Mouse (Mus musculus) hindbrain, postnatal 0 days (tissue): ENCODE measurements at regions not wholly inside any gene's neighbourhood (a gene's known extent, or its start where the extent isn't known, plus 50 kb on each side); places are given as distances from the start of the nearest gene placed in this dataset.
A peak's percentile ranks its signal among the peaks of the same experiment; 100 is the strongest.

Experiments
- ATAC-seq: fragments of 200-750 bp; cut with Nextera tagmentation; 2 replicates; pipeline ENCODE4 v1.8.0; 2017; ENCODE audit warnings: mild to moderate bottlenecking, moderate TSS enrichment, moderate library complexity
- DNase-seq: peaks from one replicate; pipeline ENCODE4 v3.0.0-alpha.2; 2015; ENCODE audit warnings: low spot score
- H3K27ac ChIP-seq: fragments of 300-500 bp; sonication (generic); 2 replicates; pipeline ENCODE4 v1.5.1; 2014; ENCODE audit warnings: mild to moderate bottlenecking
- H3K27me3 ChIP-seq: fragments of 300-500 bp; sonication (generic); 2 replicates; pipeline ENCODE4 v1.6.1; 2014; ENCODE audit warnings: low read length, mixed read lengths; ENCODE audit not compliant: insufficient read depth
- H3K36me3 ChIP-seq: fragments of 300-500 bp; sonication (generic); 2 replicates; pipeline ENCODE4 v1.6.1; 2014; ENCODE audit warnings: low read length, mixed read lengths; ENCODE audit not compliant: insufficient read depth
- H3K4me1 ChIP-seq: fragments of 300-500 bp; sonication (generic); 2 replicates; pipeline ENCODE4 v1.6.1; 2014; ENCODE audit warnings: antibody characterized with exemption, low read length, mixed read lengths; ENCODE audit not compliant: insufficient read depth
- H3K4me2 ChIP-seq: fragments of 300-500 bp; sonication (generic); 2 replicates; pipeline ENCODE4 v1.6.1; 2014; ENCODE audit warnings: low read depth, mild to moderate bottlenecking, low read length, moderate library complexity, mixed read lengths
- H3K4me3 ChIP-seq: fragments of 300-500 bp; sonication (generic); 2 replicates; pipeline ENCODE4 v1.5.1; 2014; ENCODE audit warnings: low read length
- H3K9ac ChIP-seq: fragments of 300-500 bp; sonication (generic); replicated peaks from 2 replicates; pipeline ENCODE4 v1.6.1; 2014; ENCODE audit warnings: mild to moderate bottlenecking, low read length, moderate library complexity, mixed read lengths
- H3K9me3 ChIP-seq: fragments of 300-500 bp; sonication (generic); 2 replicates; pipeline ENCODE4 v1.6.1; 2016; ENCODE audit warnings: low read length, mixed read lengths
- CTCF ChIP-seq: IDR thresholded peaks from 2 replicates; pipeline ENCODE4 v1.5.1; 2016; ENCODE audit warnings: antibody characterized with exemption, control low read depth, low read depth
- WGBS: fragments of 180-500 bp; shearing (Covaris S2); extraction: QIAGEN DNeasy Blood & Tissue Kit; methylation state at CpG from one replicate; pipeline ENCODE4 v1.1.7; 2014; 5-methylcytosine and 5-hydroxymethylcytosine counted together

DNA sequence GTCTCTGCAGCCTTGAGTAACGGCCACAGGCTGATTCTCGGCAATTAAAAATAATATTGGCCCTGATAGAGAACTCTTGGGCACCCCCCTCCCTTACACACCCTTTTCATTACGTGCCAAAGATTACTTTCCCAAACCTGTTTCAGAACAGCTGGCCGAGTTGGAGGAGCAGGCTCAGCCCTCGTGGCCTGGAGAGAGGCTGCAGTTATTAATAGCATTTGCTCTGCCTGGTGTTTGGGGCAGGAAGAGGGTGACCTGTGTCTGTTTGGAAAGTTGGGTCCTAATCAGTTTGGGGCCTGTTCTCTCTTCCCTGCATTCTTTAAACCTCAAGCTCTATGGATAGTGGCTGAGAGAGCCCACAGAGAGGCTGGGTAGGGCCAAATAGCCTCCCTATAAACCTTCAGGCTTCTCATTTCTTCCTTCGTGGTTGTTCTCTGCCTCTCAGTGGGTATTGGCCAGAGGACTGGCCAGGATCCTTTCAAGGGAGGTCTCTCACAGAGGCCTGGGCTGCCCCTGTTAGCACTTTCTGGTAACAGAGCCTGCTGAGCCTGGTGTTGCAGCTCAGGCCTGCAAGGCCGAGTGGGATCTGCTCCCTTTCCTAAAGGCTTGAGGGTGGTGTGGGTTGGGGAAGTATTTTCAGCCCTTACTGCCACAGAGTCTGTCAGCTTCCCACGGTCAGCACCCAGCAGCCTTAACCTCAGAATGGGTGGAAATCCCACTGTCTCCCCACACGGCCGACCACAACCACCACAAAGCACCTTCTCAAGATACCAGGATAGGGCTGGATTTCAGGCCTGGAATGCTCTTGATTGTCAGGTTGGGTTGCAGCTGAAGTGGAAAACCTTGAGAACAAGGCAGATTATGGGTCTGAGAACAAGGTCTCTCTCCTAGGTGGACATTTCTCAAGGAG is 206.7 kb downstream of the Zfp36l1 start:
- H3K4me1 ChIP-seq = no peaks in the 10 kb centered on the region; the same call in 1 of the 2 replicates
- DNase-seq (peak; percentile 20), ATAC-seq (no peak)
- H3K36me3 ChIP-seq = no peaks in the 10 kb centered on the region
- no peaks in the 10 kb centered on the region for H3K9me3 ChIP-seq
- WGBS = 60% methylated on average over 10 of the region's 10 CpGs
- H3K4me3 ChIP-seq = no peak overlapping the region
- H3K4me2 ChIP-seq = no peak overlapping the region
- no peak overlapping the region for H3K9ac ChIP-seq
- H3K27me3 ChIP-seq = no peaks in the 10 kb centered on the region
- H3K27ac ChIP-seq = peak overlapping the region; percentile 57; the same call in 1 of the 2 replicates
- no peak for TF ChIP-seq CTCF

DNA sequence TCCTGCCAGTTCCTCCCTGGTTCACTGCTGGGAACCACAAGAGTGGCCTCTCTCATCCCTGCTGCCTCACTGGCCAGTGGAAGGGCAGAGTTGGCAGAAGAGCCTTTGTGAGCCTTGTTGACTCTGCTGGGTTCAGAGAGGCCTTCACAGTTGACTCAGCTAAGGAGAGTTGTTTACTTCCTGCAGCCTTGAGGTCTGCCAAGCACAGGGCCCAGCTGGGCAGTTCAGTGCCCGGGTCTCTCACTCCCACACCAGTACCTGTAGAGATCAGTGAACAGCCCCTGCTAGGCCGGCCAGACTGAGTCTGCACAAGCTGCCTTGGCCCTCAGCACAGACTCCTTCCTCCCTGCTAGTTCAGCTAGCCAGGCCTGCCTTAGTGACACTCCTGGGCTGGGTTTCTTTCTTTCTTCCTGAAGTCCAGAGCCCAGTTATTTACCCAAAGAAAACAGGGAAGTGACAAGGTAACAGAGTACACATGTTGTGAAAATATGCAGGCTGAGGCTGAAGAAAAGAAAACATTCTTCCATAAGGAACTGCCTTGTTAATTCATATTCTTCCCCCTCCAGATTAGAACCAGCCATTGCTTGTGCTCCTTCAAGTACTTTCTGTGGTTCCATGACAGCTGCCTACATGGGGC is 207.8 kb downstream of the Zfp36l1 start:
- no peaks in the 10 kb centered on the region; the same call in 1 of the 2 replicates for H3K4me1 ChIP-seq
- 75% methylated on average over 2 of the region's 2 CpGs for WGBS
- no peaks in the 10 kb centered on the region for H3K36me3 ChIP-seq
- H3K9ac ChIP-seq = no peak overlapping the region
- peak overlapping the region; percentile 57; the same call in 1 of the 2 replicates for H3K27ac ChIP-seq
- ATAC-seq (no peak), DNase-seq (no peak)
- no peak overlapping the region for H3K4me3 ChIP-seq
- TF ChIP-seq CTCF = no peak
- no peaks in the 10 kb centered on the region for H3K9me3 ChIP-seq
- no peaks in the 10 kb centered on the region for H3K27me3 ChIP-seq
- no peak overlapping the region for H3K4me2 ChIP-seq

DNA sequence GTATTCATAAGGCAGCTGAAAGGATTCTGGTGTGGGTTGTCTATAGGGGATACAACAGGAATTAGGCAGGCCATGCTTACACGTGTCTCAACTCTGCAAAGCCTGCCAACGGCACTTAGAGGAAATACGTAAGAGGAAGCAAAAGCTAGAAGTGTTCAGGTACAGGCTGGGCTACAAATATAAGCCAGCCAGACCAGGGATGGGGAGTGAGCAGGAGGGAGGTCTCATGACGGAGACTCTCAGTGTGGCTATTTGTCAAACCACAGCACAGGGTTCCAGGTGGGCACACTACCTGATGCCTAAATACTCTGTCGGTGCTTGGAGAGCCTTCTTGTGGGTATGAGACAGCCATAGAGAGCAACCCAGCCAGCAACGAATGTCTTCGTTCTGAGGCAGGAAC is 210.1 kb downstream of the Zfp36l1 start:
- no peak for ATAC-seq
- Histone ChIP-seq H3K27me3 (no peaks in the 10 kb centered on the region), H3K9me3 (0 out of 2 replicates have a peak, but pooled peaks cover 6% of the 10 kb centered on the region), H3K27ac (peak overlapping the region; percentile 27; the same call in 1 of the 2 replicates), H3K4me3 (no peak overlapping the region), H3K9ac (no peak overlapping the region), H3K4me2 (no peak overlapping the region), H3K4me1 (no peaks in the 10 kb centered on the region; the same call in 1 of the 2 replicates), H3K36me3 (no peaks in the 10 kb centered on the region)
- no peak for TF ChIP-seq CTCF
- WGBS = 76% methylated on average over 7 of the region's 7 CpGs
- DNase-seq = no peak

DNA sequence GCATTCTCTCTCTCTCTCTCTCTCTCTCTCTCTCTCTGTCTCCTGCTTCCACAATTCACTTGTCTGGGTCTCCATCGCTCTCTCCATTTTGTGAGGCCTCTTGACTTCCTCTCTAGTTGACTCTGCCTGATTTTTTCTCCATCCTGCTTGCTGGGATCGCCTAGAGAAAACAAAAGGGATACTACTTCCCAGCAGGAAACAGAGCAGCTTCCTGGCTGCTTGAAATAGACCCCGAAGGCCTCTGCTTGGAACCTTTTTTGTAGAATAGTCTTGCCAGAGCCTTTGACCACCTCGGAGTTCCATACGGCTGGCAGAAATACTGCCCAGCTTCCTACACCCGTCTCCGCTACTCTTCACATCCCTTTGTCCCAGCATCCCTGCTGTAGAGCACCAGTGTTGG is 210.7 kb downstream of the Zfp36l1 start:
- ATAC-seq = no peak
- no peaks in the 10 kb centered on the region for H3K36me3 ChIP-seq
- H3K9ac ChIP-seq = no peak overlapping the region
- no peak for DNase-seq
- TF ChIP-seq CTCF = no peak
- H3K9me3 ChIP-seq = 0 out of 2 replicates have a peak, but pooled peaks cover 6% of the 10 kb centered on the region
- WGBS = 39% methylated on average over 7 of the region's 7 CpGs
- no peaks in the 10 kb centered on the region for H3K27me3 ChIP-seq
- H3K27ac ChIP-seq = peak overlapping the region; percentile 27; the same call in 1 of the 2 replicates
- H3K4me1 ChIP-seq = no peaks in the 10 kb centered on the region; the same call in 1 of the 2 replicates
- H3K4me2 ChIP-seq = no peak overlapping the region
- H3K4me3 ChIP-seq = no peak overlapping the region

DNA sequence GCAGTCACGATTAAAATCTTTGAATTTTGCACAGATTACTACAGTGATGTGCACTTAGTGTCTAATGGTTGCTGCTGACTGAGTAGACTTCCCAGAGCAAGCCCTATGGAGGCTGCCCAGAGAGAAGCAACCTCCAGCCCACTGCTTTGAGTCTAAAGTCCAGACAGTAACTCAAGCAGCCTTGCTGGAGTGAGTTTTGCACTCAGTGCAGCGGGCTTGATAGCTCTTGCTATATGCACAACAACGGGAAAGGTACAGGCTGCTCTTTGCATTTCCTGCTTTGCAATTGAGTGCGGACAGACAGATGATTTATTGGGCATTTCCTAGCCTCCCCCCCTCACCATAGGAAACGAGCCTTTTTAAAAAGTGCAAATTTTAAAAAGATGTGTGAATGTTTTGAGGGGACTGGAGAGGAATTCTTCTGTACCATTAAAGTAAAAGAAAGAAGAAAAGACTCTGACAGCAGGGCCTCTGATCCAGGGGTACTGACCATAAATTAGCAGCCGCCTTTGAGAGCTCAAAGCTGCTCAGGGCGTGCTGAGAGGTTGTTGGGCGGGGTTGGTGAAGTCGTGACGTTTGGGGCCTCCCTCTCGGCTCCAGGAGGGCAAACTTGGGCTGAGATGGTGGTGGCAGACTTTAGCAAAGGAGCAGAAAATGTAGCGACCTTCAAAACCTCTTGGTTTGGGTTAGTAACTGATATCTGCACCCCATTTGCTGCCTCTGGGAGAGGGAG is 214.4 kb downstream of the Zfp36l1 start:
- Histone ChIP-seq H3K4me1 (peaks cover 6% of the 10 kb centered on the region), H3K4me2 (no peak overlapping the region), H3K9ac (no peak overlapping the region), H3K4me3 (no peak overlapping the region), H3K36me3 (no peaks in the 10 kb centered on the region), H3K9me3 (0 out of 2 replicates have a peak, but pooled peaks cover 6% of the 10 kb centered on the region), H3K27ac (no peak overlapping the region), H3K27me3 (no peaks in the 10 kb centered on the region)
- DNase-seq (no peak), ATAC-seq (no peak)
- no peak for TF ChIP-seq CTCF
- 29% methylated on average over 12 of the region's 12 CpGs for WGBS

DNA sequence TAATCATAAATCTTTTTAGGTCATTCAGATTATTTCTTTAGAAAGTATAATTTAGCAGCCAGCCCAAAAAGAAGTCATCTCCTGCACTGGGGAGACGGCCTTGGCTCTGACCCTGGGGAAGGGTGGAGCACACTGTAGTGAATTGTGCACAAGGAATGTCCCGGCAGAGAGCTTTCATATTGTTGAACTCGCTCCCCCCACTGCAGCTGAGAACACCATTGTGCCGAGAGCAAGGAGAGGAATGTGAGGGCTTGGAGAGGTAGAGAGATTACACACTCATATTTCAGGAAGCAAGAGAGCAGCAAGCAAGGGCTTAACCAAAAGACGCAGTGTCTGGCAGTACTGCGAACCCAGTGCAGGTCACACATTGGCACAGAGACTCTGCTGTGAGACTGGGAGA is 216.8 kb downstream of the Zfp36l1 start:
- Histone ChIP-seq H3K9ac (no peak overlapping the region), H3K9me3 (0 out of 2 replicates have a peak, but pooled peaks cover 6% of the 10 kb centered on the region), H3K27me3 (no peaks in the 10 kb centered on the region), H3K27ac (no peak overlapping the region), H3K36me3 (no peaks in the 10 kb centered on the region), H3K4me1 (peaks cover 6% of the 10 kb centered on the region), H3K4me3 (no peak overlapping the region), H3K4me2 (no peak overlapping the region)
- no peak for TF ChIP-seq CTCF
- ATAC-seq = no peak
- WGBS = 22% methylated on average over 6 of the region's 6 CpGs
- no peak for DNase-seq
